Mouse (Mus musculus): ENCODE measurements around the gene Slc22a20. TPM values are rescaled to one million over a fixed set of nuclear protein-coding genes. Genes with fewer than 3 reads are reported as not detected.

Gene Slc22a20
- not detected in 2 replicates for polyA plus RNA-seq (2012; rRNA removed)

DNA sequence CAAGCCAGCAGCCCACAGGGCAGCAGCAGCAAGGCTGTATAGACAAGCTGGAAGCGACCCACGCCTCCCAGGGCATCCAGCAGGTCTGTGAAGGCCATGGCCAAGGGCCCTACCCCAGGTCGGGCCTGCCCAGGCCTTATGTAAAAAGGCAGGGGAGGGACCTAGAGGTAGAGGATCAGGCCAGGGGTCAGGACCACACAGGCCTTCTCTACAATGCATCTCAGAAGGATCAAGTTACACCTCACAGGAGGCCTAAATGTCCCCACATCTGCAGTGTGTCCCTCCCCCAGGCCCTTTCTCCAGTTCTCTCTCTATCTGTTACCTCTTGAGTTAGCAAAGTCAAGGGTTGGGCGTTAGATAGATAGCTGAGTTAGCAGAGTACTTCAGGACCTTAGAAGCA lies at the start of gene Slc22a20:
TSS of gene Slc22a20 (minus strand) at position 101 of the 400 bp plus-strand sequence.

DNA sequence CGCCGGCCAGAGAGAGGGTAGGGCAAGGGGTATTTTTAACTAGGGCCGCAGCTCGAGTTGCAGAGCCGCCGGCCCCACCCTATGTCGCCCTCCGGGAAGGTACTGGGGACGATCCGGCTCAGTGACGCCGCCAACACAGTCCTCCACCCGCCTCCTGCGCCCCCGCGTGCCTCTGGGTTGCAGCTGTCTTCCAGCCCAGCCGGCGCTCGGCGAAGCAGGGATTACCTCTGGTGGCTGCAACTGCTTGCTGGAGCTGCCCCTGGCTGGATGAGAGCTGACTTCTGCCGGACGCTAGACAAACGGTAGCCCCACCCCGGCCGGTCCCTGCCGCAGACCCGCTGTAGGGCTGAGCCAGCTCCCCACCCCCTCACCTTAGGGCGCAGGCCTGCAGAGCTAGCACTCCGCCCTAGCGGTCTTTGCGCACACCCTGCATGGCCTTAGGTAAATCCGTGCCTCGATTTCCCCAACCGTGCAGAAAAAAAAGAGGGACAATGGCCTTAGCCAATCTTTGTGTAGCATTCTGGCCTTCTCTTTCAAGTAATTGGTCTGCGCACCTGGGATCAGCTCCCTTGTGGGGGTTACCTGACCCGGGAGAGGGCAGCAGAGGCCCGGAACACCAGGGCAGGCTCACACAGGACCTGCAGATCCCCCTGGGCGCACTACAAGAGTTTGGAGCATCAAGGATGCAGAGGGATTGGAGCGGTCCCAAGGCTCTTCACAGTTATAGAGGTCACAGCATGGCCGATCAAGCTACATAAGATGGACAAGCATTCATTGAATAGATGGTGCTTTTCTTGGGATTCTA lies 29.8 kb upstream of the Slc22a20 start, which contains the start of gene Capn1:
TSS of gene Capn1 (minus strand) at position 387 of the 805 bp plus-strand sequence.

GRCm38 (mm10) chr19:5963883-5964562 lies 21.9 kb downstream of the Slc22a20 start, which contains the start of gene Pola2:
TSS of gene Pola2 (minus strand) at chr19:5964202.

DNA sequence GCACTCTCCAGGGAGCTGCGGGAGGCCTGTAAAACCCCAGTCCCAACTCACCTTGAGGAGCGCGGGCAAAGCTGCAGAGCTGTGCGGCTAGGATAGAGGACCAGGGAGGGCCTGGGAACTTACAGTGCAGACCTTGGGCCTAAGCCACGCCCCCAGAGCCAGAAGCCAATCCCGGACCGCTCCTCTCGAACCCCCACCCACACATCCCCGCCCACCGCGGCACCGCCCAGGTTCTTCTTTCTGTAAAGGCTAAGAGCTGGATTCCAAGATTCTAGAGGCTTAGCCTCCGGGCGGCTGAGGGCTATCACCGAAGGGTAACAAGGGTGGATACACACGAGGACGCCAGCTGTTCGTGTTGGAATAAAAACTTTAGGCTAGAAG lies 61.2 kb downstream of the Slc22a20 start, which contains the start of gene Cdc42ep2:
TSS of gene Cdc42ep2 (minus strand) at position 104 of the 381 bp plus-strand sequence.

Other genes starting within 250 kb of the Slc22a20 start
- 33.3 and 45.8 TPM in 2 replicates for gene Ltbp3, start 245.2 kb downstream of the Slc22a20 start, polyA plus RNA-seq (2012; rRNA removed)
- 134 and 139 TPM in 2 replicates for gene Scyl1, start 214.7 kb downstream of the Slc22a20 start, polyA plus RNA-seq (2012; rRNA removed)
- 11.8 and 12.2 TPM in 2 replicates for gene Frmd8, start 110.9 kb downstream of the Slc22a20 start, polyA plus RNA-seq (2012; rRNA removed)
- gene Slc25a45, start 108.3 kb downstream of the Slc22a20 start, polyA plus RNA-seq (2012; rRNA removed) = 3.2 TPM in 2 replicates
- gene Tigd3, start 92.0 kb downstream of the Slc22a20 start, polyA plus RNA-seq (2012; rRNA removed) = 12.6 and 14.4 TPM in 2 replicates
- 147 and 151 TPM in 2 replicates for gene Dpf2, start 73.1 kb downstream of the Slc22a20 start, polyA plus RNA-seq (2012; rRNA removed)
- 17.8 and 18.1 TPM in 2 replicates for gene Cdc42ep2, start 61.3 kb downstream of the Slc22a20 start, polyA plus RNA-seq (2012; rRNA removed)
- 27.5 and 30.6 TPM in 2 replicates for gene Pola2, start 21.9 kb downstream of the Slc22a20 start, polyA plus RNA-seq (2012; rRNA removed)
- gene Capn1, start 29.8 kb upstream of the Slc22a20 start, polyA plus RNA-seq (2012; rRNA removed) = 8.7 and 8.9 TPM in 2 replicates
- gene Syvn1, start 60.4 kb upstream of the Slc22a20 start, polyA plus RNA-seq (2012; rRNA removed) = 19.9 and 20.2 TPM in 2 replicates
- gene Mrpl49, start 71.6 kb upstream of the Slc22a20 start, polyA plus RNA-seq (2012; rRNA removed) = 44.9 and 46.3 TPM in 2 replicates
- gene Fau, start 71.7 kb upstream of the Slc22a20 start, polyA plus RNA-seq (2012; rRNA removed) = 1,265 and 1,281 TPM in 2 replicates
- 31.8 and 33.0 TPM in 2 replicates for gene Znhit2, start 75.0 kb upstream of the Slc22a20 start, polyA plus RNA-seq (2012; rRNA removed)
- gene Tm7sf2, start 82.2 kb upstream of the Slc22a20 start, polyA plus RNA-seq (2012; rRNA removed) = 99.6 and 104 TPM in 2 replicates
- 87.7 and 91.1 TPM in 2 replicates for gene Vps51, start 91.1 kb upstream of the Slc22a20 start, polyA plus RNA-seq (2012; rRNA removed)
- 0.17 TPM in 1 of 2 replicates, not detected in the other for gene Tmem262, start 93.9 kb upstream of the Slc22a20 start, polyA plus RNA-seq (2012; rRNA removed)
- gene Gm28374, start 96.1 kb upstream of the Slc22a20 start, polyA plus RNA-seq (2012; rRNA removed) = 1.5 and 1.6 TPM in 2 replicates
- gene Zfpl1, start 98.8 kb upstream of the Slc22a20 start, polyA plus RNA-seq (2012; rRNA removed) = 86.3 and 98.7 TPM in 2 replicates
- 4.4 and 4.7 TPM in 2 replicates for gene Cdca5, start 98.8 kb upstream of the Slc22a20 start, polyA plus RNA-seq (2012; rRNA removed)
- 0.09 and 0.18 TPM in 2 replicates for gene AC131692.1, start 108.3 kb upstream of the Slc22a20 start, polyA plus RNA-seq (2012; rRNA removed)
- 0.59 and 0.63 TPM in 2 replicates for gene Naaladl1, start 119.6 kb upstream of the Slc22a20 start, polyA plus RNA-seq (2012; rRNA removed)
- gene Sac3d1, start 132.5 kb upstream of the Slc22a20 start, polyA plus RNA-seq (2012; rRNA removed) = 51.8 and 53.5 TPM in 2 replicates
- 55.8 and 56.8 TPM in 2 replicates for gene Snx15, start 142.2 kb upstream of the Slc22a20 start, polyA plus RNA-seq (2012; rRNA removed)
- gene Batf2, start 154.8 kb upstream of the Slc22a20 start, polyA plus RNA-seq (2012; rRNA removed) = 0.15 TPM in 1 of 2 replicates, not detected in the other
- gene Arl2, start 155.4 kb upstream of the Slc22a20 start, polyA plus RNA-seq (2012; rRNA removed) = 107 and 108 TPM in 2 replicates
- gene Majin, start 198.2 kb upstream of the Slc22a20 start, polyA plus RNA-seq (2012; rRNA removed) = 0.05 TPM in 1 of 2 replicates, not detected in the other
- 0.11 TPM in 1 of 2 replicates, not detected in the other for gene Gpha2, start 240.2 kb upstream of the Slc22a20 start, polyA plus RNA-seq (2012; rRNA removed)
- gene Ppp2r5b, start 249.7 kb upstream of the Slc22a20 start, polyA plus RNA-seq (2012; rRNA removed) = 152 TPM in 2 replicates